In genomic region chr8:107942752-107943510, GRCm38 (mm10) we compare ENCODE assay signal across 9 mouse cellular contexts. TPM values are rescaled to one million over a fixed set of nuclear protein-coding genes. Genes with fewer than 3 reads are reported as not detected.
A peak's percentile ranks its signal among the peaks of the same experiment; 100 is the strongest.
DNase-seq lines count a peak whose midpoint lies in the region; ATAC-seq lines count a peak whose summit lies in the region.
"Had no signal": no experiment of that assay in that cellular context is flagged by ENCODE, and none has a peak within 500 bp of the region (broad histone marks: within the 10 kb centered on the region; RNA-seq: fewer than 3 reads in every experiment).

No protein-coding gene starts in this region.

- no peak for ATAC-seq in heart, embryonic 14.5 days (ENCODE audit: insufficient number of reproducible peaks, insufficient read depth, low FRiP score, low read depth)
- peak; percentile 70 for ATAC-seq in hindbrain, embryonic 15.5 days (ENCODE audit: low FRiP score, low read depth)
- ATAC-seq in neural tube, embryonic 11.5 days (ENCODE audit: insufficient read depth, low FRiP score, low TSS enrichment), result peak; percentile 45; the same call in 1 of the 2 replicates
- no peak for ATAC-seq in cerebellum, adult (ENCODE audit: insufficient number of reproducible peaks, low FRiP score, low TSS enrichment)
- ATAC-seq in activated CD4-positive, CD25-positive, alpha-beta regulatory T cell, adult 4 months, result no peak

- peak overlapping the region; percentile 19 to 24; a peak in 3 of 4 replicates for H3K4me3 ChIP-seq in heart, embryonic 14.5 days (ENCODE audit: control insufficient read depth in 1 of 2, insufficient read depth in 1 of 2, low read depth in 1 of 2, low read length in 2 of 2)
- peak overlapping the region; percentile 29 for H3K4me3 ChIP-seq in hindbrain, embryonic 15.5 days
- peak overlapping the region; percentile 23 for H3K4me3 ChIP-seq in neural tube, embryonic 11.5 days (ENCODE audit: low read depth, low read length)

- no peak overlapping the region for H3K27ac ChIP-seq in heart, embryonic 14.5 days (replicated peaks in 1 of 2; ENCODE audit: control insufficient read depth in 1 of 2, insufficient read depth in 1 of 2, low read depth in 2 of 2, low read length in 2 of 2)
- H3K27ac ChIP-seq in hindbrain, embryonic 15.5 days (replicated peaks), result peak overlapping the region; percentile 82
- H3K27ac ChIP-seq in neural tube, embryonic 11.5 days (ENCODE audit: low read depth, low read length), result peak overlapping the region; percentile 72

- peak overlapping the region; percentile 59 for H3K4me2 ChIP-seq in heart, embryonic 14.5 days (ENCODE audit: low read length)
- peak overlapping the region; percentile 63 for H3K4me2 ChIP-seq in hindbrain, embryonic 15.5 days
- H3K4me2 ChIP-seq in neural tube, embryonic 11.5 days (ENCODE audit: low read depth), result peak overlapping the region; percentile 57

- 2% methylated on average over 17 of the region's 17 CpGs for WGBS in heart, embryonic 14.5 days
- WGBS in hindbrain, embryonic 15.5 days, result 2% methylated on average over 17 of the region's 17 CpGs
- 1% methylated on average over 17 of the region's 17 CpGs for WGBS in neural tube, embryonic 11.5 days

- H3K9me3 ChIP-seq in heart, embryonic 14.5 days (ENCODE audit: control insufficient read depth, low read length), result no peaks in the 10 kb centered on the region
- H3K9me3 ChIP-seq in hindbrain, embryonic 15.5 days, result no peaks in the 10 kb centered on the region
- no peaks in the 10 kb centered on the region for H3K9me3 ChIP-seq in neural tube, embryonic 11.5 days (ENCODE audit: control insufficient read depth, low read length)

- peaks cover 20% of the 10 kb centered on the region for H3K27me3 ChIP-seq in heart, embryonic 14.5 days (ENCODE audit: control insufficient read depth, insufficient read depth, low read length)
- H3K27me3 ChIP-seq in hindbrain, embryonic 15.5 days, result no peaks in the 10 kb centered on the region
- 0 out of 2 replicates have a peak, but pooled peaks cover 4% of the 10 kb centered on the region for H3K27me3 ChIP-seq in neural tube, embryonic 11.5 days (ENCODE audit: control insufficient read depth, insufficient read depth, low read length)

- no peak overlapping the region for H3K9ac ChIP-seq in heart, embryonic 14.5 days (ENCODE audit: low read length)
- peak overlapping the region; percentile 27 for H3K9ac ChIP-seq in hindbrain, embryonic 15.5 days
- H3K9ac ChIP-seq in neural tube, embryonic 11.5 days (ENCODE audit: low read length), result peak overlapping the region; percentile 42

- no peak for DNase-seq in heart, postnatal 4 days
- peak; percentile 70 for DNase-seq in embryo, embryonic 10.5 days (ENCODE audit: low spot score)
- peak; percentile 61 for DNase-seq in neural tube, embryonic 11.5 days (ENCODE audit: low spot score)
- no peak for DNase-seq in kidney, adult 11 months
- DNase-seq: kidney, adult 9 months had no signal

- H3K36me3 ChIP-seq in heart, embryonic 14.5 days (ENCODE audit: control insufficient read depth, insufficient read depth, low read length), result no peaks in the 10 kb centered on the region
- H3K36me3 ChIP-seq in hindbrain, embryonic 15.5 days, result no peaks in the 10 kb centered on the region
- H3K36me3 ChIP-seq in neural tube, embryonic 11.5 days (ENCODE audit: control insufficient read depth, insufficient read depth, low read length), result no peaks in the 10 kb centered on the region

- H3K4me1 ChIP-seq in heart, embryonic 14.5 days (ENCODE audit: control insufficient read depth in 2 of 2, insufficient read depth in 2 of 2, low read length in 2 of 2), result peaks cover 6 to 12% of the 10 kb centered on the region in 2 experiments; a peak in 3 of 4 replicates
- peaks cover 43% of the 10 kb centered on the region for H3K4me1 ChIP-seq in hindbrain, embryonic 15.5 days (replicated peaks)
- H3K4me1 ChIP-seq in neural tube, embryonic 11.5 days (ENCODE audit: control insufficient read depth, insufficient read depth, low read length), result peaks cover 25% of the 10 kb centered on the region

RNA-seq across cellular contexts. Expression of gene Zfhx3, which starts 0.5 kb away (rescaled TPM):
- 5.2 and 6.4 TPM in 2 replicates for polyA plus RNA-seq in heart, embryonic 14.5 days (2014; fragmentation: Nextera tagmentation; extraction: Ambion mirVana)
- 10 to 100 TPM in 1 of 2 experiments, 1 to 10 TPM in 1; 9.7 to 11.5 TPM for total RNA-seq in heart, postnatal 4 days (2021)
- 23.5 and 36.2 TPM in 2 replicates for polyA plus RNA-seq in hindbrain, embryonic 15.5 days (2015; fragmentation: Nextera tagmentation; extraction: Ambion mirVana)
- 36.2 and 36.7 TPM in 2 replicates for polyA plus RNA-seq in neural tube, embryonic 11.5 days (2014; fragmentation: Nextera tagmentation; extraction: Ambion mirVana)
- under 1 TPM in 1 of 2 experiments, not detected in 1; 0.58 TPM for polyA plus RNA-seq in activated CD4-positive, CD25-positive, alpha-beta regulatory T cell, adult 4 months (2017; shearing (Covaris generic))

Comparison
In these comparisons a context has a peak if more than half of its experiments do, and no peak if none do; other contexts are left out.
1. ATAC-seq: peak in hindbrain, embryonic 15.5 days (single experiment) and neural tube, embryonic 11.5 days (single experiment); none in heart, embryonic 14.5 days (single experiment), cerebellum, adult (single experiment) and activated CD4-positive, CD25-positive, alpha-beta regulatory T cell, adult 4 months (single experiment).
2. H3K27ac ChIP-seq: peak in hindbrain, embryonic 15.5 days (single experiment) and neural tube, embryonic 11.5 days (single experiment); none in heart, embryonic 14.5 days (0 of 2).
3. DNase-seq: peak in embryo, embryonic 10.5 days (single experiment) and neural tube, embryonic 11.5 days (single experiment); none in heart, postnatal 4 days (single experiment) and kidney, adult 11 months (single experiment).
4. Peak in every context shown above with its lines, with median percentiles within 50 percentile points of each other: H3K4me2 ChIP-seq and H3K4me3 ChIP-seq.